Mouse (Mus musculus) spleen, adult 2 months (tissue): ENCODE measurements around the gene Gm13271.

Experiments used
- CTCF ChIP-seq: fragments of 200-500 bp; IDR thresholded peaks from 2 replicates; pipeline ENCODE4 v1.5.1; 2011; ENCODE audit warnings: mild to moderate bottlenecking, inconsistent platforms; ENCODE audit not compliant: insufficient read depth, insufficient read length, insufficient replicate concordance; ENCODE audit errors: extremely low read depth
- POLR2A ChIP-seq: fragments of 200-500 bp; IDR thresholded peaks from 2 replicates; pipeline ENCODE4 v1.6.1; 2011; ENCODE audit warnings: low read depth, low read length, inconsistent platforms

- TF ChIP-seq CTCF (no peak), POLR2A (no peak)
These were observed 48.7 kb upstream of the Gm13271 start for GRCm38 (mm10) chr4:88705924-88706323.
